Mouse (Mus musculus): ENCODE data around the gene Gm20388. TPM values are rescaled to one million over a fixed set of nuclear protein-coding genes. Genes with fewer than 3 reads are reported as not detected.

Gm20388 gene
- polyA plus RNA-seq, 1 experiment from 2014 or later: not detected

GRCm38 (mm10) chr8:123039376-123040109, 3128.9 kb downstream of the Gm20388 start:
- H3K4me3 ChIP-seq (ENCODE audit: control insufficient read depth in 1 of 2, insufficient read depth in 1 of 2, low read depth in 1 of 2, low read length in 2 of 2): peak overlapping the region in 1 of 2 experiments; percentile 99; a peak in 1 of 4 replicates
- no peak overlapping the region for H3K27ac ChIP-seq (replicated peaks in 1 of 2; ENCODE audit: control insufficient read depth in 1 of 2, insufficient read depth in 1 of 2, low read depth in 2 of 2, low read length in 2 of 2)
- WGBS: 74% methylated on average over 11 of the region's 11 CpGs

GRCm38 (mm10) chr8:123040110-123040650, 3129.5 kb downstream of the Gm20388 start:
- Histone ChIP-seq H3K4me1 (ENCODE audit: control insufficient read depth in 2 of 2, insufficient read depth in 2 of 2, low read length in 2 of 2) (peaks cover 6 to 60% of the 10 kb centered on the region in 2 experiments), H3K4me3 (ENCODE audit: control insufficient read depth in 1 of 2, insufficient read depth in 1 of 2, low read depth in 1 of 2, low read length in 2 of 2) (peak overlapping the region in 1 of 2 experiments; percentile 99; a peak in 2 of 4 replicates), H3K36me3 (ENCODE audit: control insufficient read depth, insufficient read depth, low read length) (0 out of 2 replicates have a peak, but pooled peaks cover 3% of the 10 kb centered on the region), H3K9ac (ENCODE audit: low read length) (peak overlapping the region; percentile 100), H3K27me3 (ENCODE audit: control insufficient read depth, insufficient read depth, low read length) (no peaks in the 10 kb centered on the region), H3K9me3 (ENCODE audit: control insufficient read depth, low read length) (no peaks in the 10 kb centered on the region), H3K4me2 (ENCODE audit: low read length) (peak overlapping the region; percentile 88), H3K27ac (replicated peaks in 1 of 2; ENCODE audit: control insufficient read depth in 1 of 2, insufficient read depth in 1 of 2, low read depth in 2 of 2, low read length in 2 of 2) (peak overlapping the region in 1 of 2 experiments; percentile 99; a peak in 2 of 4 replicates)
- ATAC-seq (ENCODE audit: insufficient number of reproducible peaks, insufficient read depth, low FRiP score, low read depth): no peak
- 14% methylated on average over 4 of the region's 4 CpGs for WGBS

More at GRCm38 (mm10) chr8:123039376-123040109, 3128.9 kb downstream of the Gm20388 start:
- ATAC-seq (ENCODE audit: insufficient number of reproducible peaks, insufficient read depth, low FRiP score, low read depth): no peak
- H3K9me3 ChIP-seq (ENCODE audit: control insufficient read depth, low read length): no peaks in the 10 kb centered on the region
- 0 out of 2 replicates have a peak, but pooled peaks cover 2% of the 10 kb centered on the region for H3K36me3 ChIP-seq (ENCODE audit: control insufficient read depth, insufficient read depth, low read length)
- peak overlapping the region; percentile 100; the same call in 1 of the 2 replicates for H3K9ac ChIP-seq (ENCODE audit: low read length)
- H3K4me2 ChIP-seq (ENCODE audit: low read length): peak overlapping the region; percentile 88
- H3K27me3 ChIP-seq (ENCODE audit: control insufficient read depth, insufficient read depth, low read length): no peaks in the 10 kb centered on the region
- peaks cover 6 to 62% of the 10 kb centered on the region in 2 experiments for H3K4me1 ChIP-seq (ENCODE audit: control insufficient read depth in 2 of 2, insufficient read depth in 2 of 2, low read length in 2 of 2)

- peak overlapping the region; percentile 86 to 99 for H3K27ac ChIP-seq (replicated peaks in 1 of 2; ENCODE audit: control insufficient read depth in 1 of 2, insufficient read depth in 1 of 2, low read depth in 2 of 2, low read length in 2 of 2)
- H3K27me3 ChIP-seq (ENCODE audit: control insufficient read depth, insufficient read depth, low read length): no peaks in the 10 kb centered on the region
- H3K4me3 ChIP-seq (ENCODE audit: control insufficient read depth in 1 of 2, insufficient read depth in 1 of 2, low read depth in 1 of 2, low read length in 2 of 2): peak overlapping the region; percentile 96 to 99
- WGBS: under 1% methylated on average over 51 of the region's 71 CpGs
- peak overlapping the region; percentile 88 for H3K4me2 ChIP-seq (ENCODE audit: low read length)
- H3K9me3 ChIP-seq (ENCODE audit: control insufficient read depth, low read length): no peaks in the 10 kb centered on the region
- peaks cover 6 to 50% of the 10 kb centered on the region in 2 experiments for H3K4me1 ChIP-seq (ENCODE audit: control insufficient read depth in 2 of 2, insufficient read depth in 2 of 2, low read length in 2 of 2)
- ATAC-seq (ENCODE audit: insufficient number of reproducible peaks, insufficient read depth, low FRiP score, low read depth): no peak
- H3K9ac ChIP-seq (ENCODE audit: low read length): peak overlapping the region; percentile 100
- H3K36me3 ChIP-seq (ENCODE audit: control insufficient read depth, insufficient read depth, low read length): 0 out of 2 replicates have a peak, but pooled peaks cover 6% of the 10 kb centered on the region
These were observed 3130.6 kb downstream of the Gm20388 start for GRCm38 (mm10) chr8:123041008-123041773.

GRCm38 (mm10) chr8:123041774-123042105, 3131.1 kb downstream of the Gm20388 start:
- ATAC-seq (ENCODE audit: insufficient number of reproducible peaks, insufficient read depth, low FRiP score, low read depth): no peak
- under 1% methylated on average over 49 of the region's 60 CpGs for WGBS

GRCm38 (mm10) chr8:123042158-123042973, 3131.7 kb downstream of the Gm20388 start, which contains the start of gene Ankrd11:
Gene Ankrd11 (minus strand): TSS chr8:123042277.
- H3K4me1 ChIP-seq (ENCODE audit: control insufficient read depth in 2 of 2, insufficient read depth in 2 of 2, low read length in 2 of 2): peaks cover 6 to 41% of the 10 kb centered on the region in 2 experiments
- ATAC-seq (ENCODE audit: insufficient number of reproducible peaks, insufficient read depth, low FRiP score, low read depth): peak; percentile 97
- no peaks in the 10 kb centered on the region for H3K27me3 ChIP-seq (ENCODE audit: control insufficient read depth, insufficient read depth, low read length)
- peak within 1 kb of the TSS; percentile 96 to 99 for H3K4me3 ChIP-seq (ENCODE audit: control insufficient read depth in 1 of 2, insufficient read depth in 1 of 2, low read depth in 1 of 2, low read length in 2 of 2)
- no peaks in the 10 kb centered on the region for H3K9me3 ChIP-seq (ENCODE audit: control insufficient read depth, low read length)
- 0 out of 2 replicates have a peak, but pooled peaks cover 6% of the 10 kb centered on the region for H3K36me3 ChIP-seq (ENCODE audit: control insufficient read depth, insufficient read depth, low read length)
- peak within 1 kb of the TSS; percentile 97 to 99 for H3K27ac ChIP-seq (replicated peaks in 1 of 2; ENCODE audit: control insufficient read depth in 1 of 2, insufficient read depth in 1 of 2, low read depth in 2 of 2, low read length in 2 of 2)
- peak within 1 kb of the TSS; percentile 88 for H3K4me2 ChIP-seq (ENCODE audit: low read length)
- 1% methylated on average over 90 of the region's 91 CpGs for WGBS
- peak within 1 kb of the TSS; percentile 100 for H3K9ac ChIP-seq (ENCODE audit: low read length)

More at GRCm38 (mm10) chr8:123041774-123042105, 3131.1 kb downstream of the Gm20388 start:
- H3K9ac ChIP-seq (ENCODE audit: low read length): peak overlapping the region; percentile 100
- H3K36me3 ChIP-seq (ENCODE audit: control insufficient read depth, insufficient read depth, low read length): 0 out of 2 replicates have a peak, but pooled peaks cover 6% of the 10 kb centered on the region
- no peaks in the 10 kb centered on the region for H3K9me3 ChIP-seq (ENCODE audit: control insufficient read depth, low read length)
- H3K4me3 ChIP-seq (ENCODE audit: control insufficient read depth in 1 of 2, insufficient read depth in 1 of 2, low read depth in 1 of 2, low read length in 2 of 2): peak overlapping the region; percentile 96 to 99
- peak overlapping the region; percentile 88 for H3K4me2 ChIP-seq (ENCODE audit: low read length)
- no peaks in the 10 kb centered on the region for H3K27me3 ChIP-seq (ENCODE audit: control insufficient read depth, insufficient read depth, low read length)
- peaks cover 6 to 47% of the 10 kb centered on the region in 2 experiments for H3K4me1 ChIP-seq (ENCODE audit: control insufficient read depth in 2 of 2, insufficient read depth in 2 of 2, low read length in 2 of 2)
- H3K27ac ChIP-seq (replicated peaks in 1 of 2; ENCODE audit: control insufficient read depth in 1 of 2, insufficient read depth in 1 of 2, low read depth in 2 of 2, low read length in 2 of 2): peak overlapping the region; percentile 86 to 99

GRCm38 (mm10) chr8:123042974-123043625, 3132.5 kb downstream of the Gm20388 start:
- peak overlapping the region; percentile 84 to 99 for H3K4me3 ChIP-seq (ENCODE audit: control insufficient read depth in 1 of 2, insufficient read depth in 1 of 2, low read depth in 1 of 2, low read length in 2 of 2)
- H3K9me3 ChIP-seq (ENCODE audit: control insufficient read depth, low read length): no peaks in the 10 kb centered on the region
- H3K9ac ChIP-seq (ENCODE audit: low read length): peak overlapping the region; percentile 90
- peak overlapping the region; percentile 97 to 99 for H3K27ac ChIP-seq (replicated peaks in 1 of 2; ENCODE audit: control insufficient read depth in 1 of 2, insufficient read depth in 1 of 2, low read depth in 2 of 2, low read length in 2 of 2)
- H3K4me2 ChIP-seq (ENCODE audit: low read length): peak overlapping the region; percentile 80
- 14% methylated on average over 22 of the region's 22 CpGs for WGBS
- H3K27me3 ChIP-seq (ENCODE audit: control insufficient read depth, insufficient read depth, low read length): no peaks in the 10 kb centered on the region
- ATAC-seq (ENCODE audit: insufficient number of reproducible peaks, insufficient read depth, low FRiP score, low read depth): no peak
- 0 out of 2 replicates have a peak, but pooled peaks cover 6% of the 10 kb centered on the region for H3K36me3 ChIP-seq (ENCODE audit: control insufficient read depth, insufficient read depth, low read length)
- H3K4me1 ChIP-seq (ENCODE audit: control insufficient read depth in 2 of 2, insufficient read depth in 2 of 2, low read length in 2 of 2): peaks cover 4 to 38% of the 10 kb centered on the region in 2 experiments; a peak in 3 of 4 replicates

All from heart, embryonic 14.5 days (tissue).